In genomic region chr11:5912635-5913034, GRCm38 (mm10) we compare ENCODE assay signal across 8 mouse cellular contexts. TPM values are rescaled to one million over a fixed set of nuclear protein-coding genes. Genes with fewer than 3 reads are reported as not detected.
DNase-seq lines count a peak whose midpoint lies in the region; ATAC-seq and TF ChIP-seq lines count a peak whose summit lies in the region.

No protein-coding gene starts in this region.

- peak; percentile 75 to 77 for DNase-seq in left cerebral cortex, adult 18-20 months (ENCODE audit: low spot score in 2 of 2)
- no peak for DNase-seq in left cerebral cortex, adult 11 months (ENCODE audit: low spot score)
- peak; percentile 57 for DNase-seq in R1 (ENCODE audit: low read depth, low spot score)
- DNase-seq in layer of hippocampus, postnatal 36 days = peak; percentile 66 to 69
- peak; percentile 68 for DNase-seq in midbrain, embryonic 14.5 days
- DNase-seq in thymus, postnatal 4 days = peak; percentile 71

- no peak for TF ChIP-seq POLR2A in cortical plate, adult 2 months (IDR thresholded peaks at IDR 0.05; ENCODE audit: extremely low read depth, insufficient read depth, low read length)

- WGBS in heart, embryonic 16.5 days = 30% methylated on average over 5 of the region's 5 CpGs
- 34% methylated on average over 5 of the region's 5 CpGs for WGBS in midbrain, embryonic 14.5 days

- H3K36me3 ChIP-seq in heart, embryonic 16.5 days (ENCODE audit: control insufficient read depth, insufficient read depth) = no peaks in the 10 kb centered on the region
- H3K36me3 ChIP-seq in midbrain, embryonic 14.5 days (ENCODE audit: control insufficient read depth, insufficient read depth, low read length) = no peaks in the 10 kb centered on the region

- no peak overlapping the region for H3K4me3 ChIP-seq in cortical plate, adult 2 months (ENCODE audit: insufficient read depth, low read length)
- no peak overlapping the region for H3K4me3 ChIP-seq in heart, embryonic 16.5 days (ENCODE audit: low read length)
- no peak overlapping the region for H3K4me3 ChIP-seq in midbrain, embryonic 14.5 days (replicated peaks; ENCODE audit: low read depth, low read length)

- no peak overlapping the region for H3K27ac ChIP-seq in cortical plate, adult 2 months (ENCODE audit: insufficient read depth, low read length)
- no peak overlapping the region for H3K27ac ChIP-seq in heart, embryonic 16.5 days (ENCODE audit: low read length)
- no peak overlapping the region for H3K27ac ChIP-seq in midbrain, embryonic 14.5 days (replicated peaks; ENCODE audit: low read depth, low read length)

- peak; percentile 67; the same call in 1 of the 2 replicates for ATAC-seq in heart, embryonic 16.5 days (replicated peaks; ENCODE audit: extremely low read depth, insufficient read depth, low FRiP score)
- no peak for ATAC-seq in midbrain, embryonic 14.5 days (ENCODE audit: low FRiP score, low TSS enrichment)

- H3K9me3 ChIP-seq in heart, embryonic 16.5 days (replicated peaks; ENCODE audit: control insufficient read depth, low read length) = no peaks in the 10 kb centered on the region
- H3K9me3 ChIP-seq in midbrain, embryonic 14.5 days (ENCODE audit: control insufficient read depth, low read length) = no peaks in the 10 kb centered on the region

- no peak overlapping the region for H3K4me2 ChIP-seq in heart, embryonic 16.5 days (ENCODE audit: low read depth, low read length)
- no peak overlapping the region for H3K4me2 ChIP-seq in midbrain, embryonic 14.5 days (ENCODE audit: low read length)

- H3K4me1 ChIP-seq in cortical plate, adult 2 months (ENCODE audit: control insufficient read depth, insufficient read depth, low read length) = no peaks in the 10 kb centered on the region
- peaks cover 12% of the 10 kb centered on the region for H3K4me1 ChIP-seq in heart, embryonic 16.5 days (ENCODE audit: control insufficient read depth, insufficient read depth, low read length)
- no peaks in the 10 kb centered on the region for H3K4me1 ChIP-seq in midbrain, embryonic 14.5 days (ENCODE audit: control insufficient read depth, insufficient read depth, low read length)

- H3K9ac ChIP-seq in heart, embryonic 16.5 days (ENCODE audit: low read length) = no peak overlapping the region
- no peak overlapping the region for H3K9ac ChIP-seq in midbrain, embryonic 14.5 days (replicated peaks; ENCODE audit: low read length)

- TF ChIP-seq CTCF in cortical plate, adult 2 months (IDR thresholded peaks at IDR 0.05; ENCODE audit: extremely low read depth, insufficient read depth, low read length) = peak; percentile 79

- no peaks in the 10 kb centered on the region for H3K27me3 ChIP-seq in heart, embryonic 16.5 days (ENCODE audit: control insufficient read depth, insufficient read depth, low read length)
- H3K27me3 ChIP-seq in midbrain, embryonic 14.5 days (ENCODE audit: control insufficient read depth, insufficient read depth, low read length) = no peaks in the 10 kb centered on the region

RNA-seq across cellular contexts. Expression of gene Myl7, which starts 14.1 kb away (rescaled TPM):
- not detected for total RNA-seq in left cerebral cortex, adult 18-20 months (2021)
- not detected in 2 replicates for polyA plus RNA-seq in cortical plate, adult 2 months (2012; rRNA removed)
- 3,470 and 5,161 TPM in 2 replicates for polyA plus RNA-seq in heart, embryonic 16.5 days (2015; fragmentation: Nextera tagmentation; extraction: Ambion mirVana)
- not detected for total RNA-seq in layer of hippocampus, postnatal 36 days (2021)
- polyA plus RNA-seq in midbrain, embryonic 14.5 days (2014; fragmentation: Nextera tagmentation; extraction: Ambion mirVana) = not detected in 2 replicates

RNA-seq across cellular contexts. Expression of gene Pold2, which starts 34.5 kb away (rescaled TPM):
- 10 to 100 TPM; 27.1 to 29.0 TPM for total RNA-seq in left cerebral cortex, adult 18-20 months (2021)
- polyA plus RNA-seq in cortical plate, adult 2 months (2012; rRNA removed) = 26.2 and 26.3 TPM in 2 replicates
- polyA plus RNA-seq in heart, embryonic 16.5 days (2015; fragmentation: Nextera tagmentation; extraction: Ambion mirVana) = 113 and 115 TPM in 2 replicates
- total RNA-seq in layer of hippocampus, postnatal 36 days (2021) = 10 to 100 TPM; 23.5 to 25.2 TPM
- polyA plus RNA-seq in midbrain, embryonic 14.5 days (2014; fragmentation: Nextera tagmentation; extraction: Ambion mirVana) = 42.5 and 46.6 TPM in 2 replicates

RNA-seq across cellular contexts. Expression of gene Gck, which starts 37.2 kb away (rescaled TPM):
- total RNA-seq in left cerebral cortex, adult 18-20 months (2021) = 1 to 10 TPM in 1 of 2 experiments, under 1 TPM in 1; 0.44 to 1.2 TPM
- 0.86 and 1.4 TPM in 2 replicates for polyA plus RNA-seq in cortical plate, adult 2 months (2012; rRNA removed)
- polyA plus RNA-seq in heart, embryonic 16.5 days (2015; fragmentation: Nextera tagmentation; extraction: Ambion mirVana) = 0.75 and 1.2 TPM in 2 replicates
- 1 to 10 TPM; 2.4 to 3.7 TPM for total RNA-seq in layer of hippocampus, postnatal 36 days (2021)
- 5.9 and 9.8 TPM in 2 replicates for polyA plus RNA-seq in midbrain, embryonic 14.5 days (2014; fragmentation: Nextera tagmentation; extraction: Ambion mirVana)

RNA-seq across cellular contexts. Expression of gene Ykt6, which starts 42.9 kb away (rescaled TPM):
- 10 to 100 TPM; 78.9 to 79.3 TPM for total RNA-seq in left cerebral cortex, adult 18-20 months (2021)
- 64.7 and 65.3 TPM in 2 replicates for polyA plus RNA-seq in cortical plate, adult 2 months (2012; rRNA removed)
- 38.3 and 40.5 TPM in 2 replicates for polyA plus RNA-seq in heart, embryonic 16.5 days (2015; fragmentation: Nextera tagmentation; extraction: Ambion mirVana)
- total RNA-seq in layer of hippocampus, postnatal 36 days (2021) = 10 to 100 TPM; 68.2 to 73.2 TPM
- 40.5 and 57.6 TPM in 2 replicates for polyA plus RNA-seq in midbrain, embryonic 14.5 days (2014; fragmentation: Nextera tagmentation; extraction: Ambion mirVana)

RNA-seq across cellular contexts. Expression of gene Aebp1, which starts 50.9 kb away (rescaled TPM):
- 10 to 100 TPM; 21.4 to 23.5 TPM for total RNA-seq in left cerebral cortex, adult 18-20 months (2021)
- 11.3 and 14.0 TPM in 2 replicates for polyA plus RNA-seq in cortical plate, adult 2 months (2012; rRNA removed)
- polyA plus RNA-seq in heart, embryonic 16.5 days (2015; fragmentation: Nextera tagmentation; extraction: Ambion mirVana) = 35.7 and 36.5 TPM in 2 replicates
- 1 to 10 TPM; 4.8 to 8.3 TPM for total RNA-seq in layer of hippocampus, postnatal 36 days (2021)
- polyA plus RNA-seq in midbrain, embryonic 14.5 days (2014; fragmentation: Nextera tagmentation; extraction: Ambion mirVana) = 0.23 and 8.5 TPM in 2 replicates

Comparison
In these comparisons a context has a peak if more than half of its experiments do, and no peak if none do; other contexts are left out.
1. RNA of gene Myl7, which starts 14.1 kb away (polyA plus RNA-seq): 3,470 to 5,161 TPM in heart, embryonic 16.5 days; not detected in midbrain, embryonic 14.5 days and not detected in cortical plate, adult 2 months; every median in the first group is over 1,000 times any median in the second.